Mouse (Mus musculus) bone marrow macrophage, adult 2 months (primary cell): ENCODE data around the gene Ckap2l. TPM values are rescaled to one million over a fixed set of nuclear protein-coding genes. Genes with fewer than 3 reads are reported as not detected.

Experiments used
- H3K27ac ChIP-seq: 2 replicates; pipeline ENCODE4 v1.5.1; 2012; ENCODE audit warnings: low read depth, low read length; ENCODE audit not compliant: insufficient read depth
- H3K4me1 ChIP-seq: 2 replicates; pipeline ENCODE4 v1.6.1; 2012; ENCODE audit warnings: low read length; ENCODE audit not compliant: control insufficient read depth, insufficient read depth
- H3K4me3 ChIP-seq: 2 replicates; pipeline ENCODE4 v1.5.1; 2012; ENCODE audit warnings: mild to moderate bottlenecking, low read length, moderate library complexity; ENCODE audit not compliant: insufficient read depth
- CTCF ChIP-seq: IDR thresholded peaks from 2 replicates; pipeline ENCODE4 v1.5.1; 2012; ENCODE audit warnings: low read depth, mild to moderate bottlenecking, low read length, moderate library complexity
- POLR2A ChIP-seq: IDR thresholded peaks from 2 replicates; pipeline ENCODE4 v1.6.1; 2012; ENCODE audit warnings: mild to moderate bottlenecking, low read depth, low read length, borderline replicate concordance
- polyA plus RNA-seq: library from polyadenylated mRNA; stranded (reverse); fragments of >200 nt; gene quantifications from 2 replicates; pipeline ENCODE4 v1.2.4, GENCODE M21; 2012; ENCODE audit not compliant: missing spikeins, insufficient read depth, insufficient read length

Gene Ckap2l
- polyA plus RNA-seq, 1 experiment = 24.5 TPM

GRCm38 (mm10) chr2:129314880-129315279 is 17.9 kb upstream of the Ckap2l start:
- peaks cover 44% of the 10 kb centered on the region for H3K4me1 ChIP-seq
- no peak overlapping the region for H3K4me3 ChIP-seq

DNA sequence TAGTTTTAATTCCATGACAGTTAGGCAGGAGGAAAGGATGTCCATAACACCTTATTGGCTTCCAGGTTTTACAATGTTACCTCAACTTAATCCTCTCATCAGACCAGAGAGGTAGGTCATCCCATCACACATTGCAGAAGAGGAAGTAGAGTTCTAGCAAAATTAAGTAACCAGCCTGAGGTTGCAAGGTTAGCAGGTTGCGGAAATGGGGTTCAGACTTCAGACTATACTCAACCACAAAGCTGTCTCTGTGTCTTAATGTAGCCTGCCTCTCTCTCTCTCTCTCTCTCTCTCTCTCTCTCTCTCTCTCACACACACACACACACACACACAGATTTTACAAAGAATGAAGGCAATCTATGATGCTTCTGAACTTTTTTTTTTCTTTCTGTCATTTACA is 16.9 kb upstream of the Ckap2l start:
- H3K4me3 ChIP-seq = no peak overlapping the region
- peaks cover 43% of the 10 kb centered on the region for H3K4me1 ChIP-seq
- TF ChIP-seq POLR2A = no peak
- TF ChIP-seq CTCF = no peak
- no peak overlapping the region for H3K27ac ChIP-seq

More at GRCm38 (mm10) chr2:129314880-129315279, 17.9 kb upstream of the Ckap2l start:
- H3K27ac ChIP-seq = no peak overlapping the region
- TF ChIP-seq POLR2A (no peak), CTCF (no peak)

GRCm38 (mm10) chr2:129309836-129310235 is 12.8 kb upstream of the Ckap2l start, which contains the start of gene Il1a:
Gene Il1a, minus strand, starts transcription at chr2:129309972.
- no peak for TF ChIP-seq POLR2A
- no peak for TF ChIP-seq CTCF
- H3K27ac ChIP-seq = peak within 1 kb of the TSS; percentile 48

DNA sequence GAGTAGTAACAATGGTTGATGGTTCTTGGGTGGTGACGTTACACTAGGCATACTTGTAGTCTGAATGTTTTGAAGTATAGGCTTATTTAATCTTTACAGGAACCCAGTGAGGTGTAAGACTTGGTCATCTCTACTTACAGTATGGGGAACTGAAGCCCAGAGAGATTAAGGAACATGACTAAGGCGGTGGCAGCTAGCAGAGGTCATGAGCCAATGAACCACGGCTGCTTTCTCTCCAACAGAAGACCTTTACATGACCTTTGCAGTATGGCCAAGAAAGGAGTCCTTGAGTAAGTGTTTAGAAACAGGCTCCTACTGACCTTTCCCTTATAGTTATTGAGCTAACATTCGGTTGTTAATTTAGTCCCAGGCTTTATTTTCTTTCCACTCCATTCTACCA is 9.0 kb upstream of the Ckap2l start:
- H3K4me1 ChIP-seq = peaks cover 26% of the 10 kb centered on the region
- no peak overlapping the region for H3K27ac ChIP-seq
- TF ChIP-seq POLR2A = no peak
- TF ChIP-seq CTCF = no peak
- H3K4me3 ChIP-seq = no peak overlapping the region

More at GRCm38 (mm10) chr2:129309836-129310235, 12.8 kb upstream of the Ckap2l start, which contains the start of gene Il1a:
- Histone ChIP-seq H3K4me1 (peaks cover 38% of the 10 kb centered on the region), H3K4me3 (no peak within 1 kb of the TSS)

DNA sequence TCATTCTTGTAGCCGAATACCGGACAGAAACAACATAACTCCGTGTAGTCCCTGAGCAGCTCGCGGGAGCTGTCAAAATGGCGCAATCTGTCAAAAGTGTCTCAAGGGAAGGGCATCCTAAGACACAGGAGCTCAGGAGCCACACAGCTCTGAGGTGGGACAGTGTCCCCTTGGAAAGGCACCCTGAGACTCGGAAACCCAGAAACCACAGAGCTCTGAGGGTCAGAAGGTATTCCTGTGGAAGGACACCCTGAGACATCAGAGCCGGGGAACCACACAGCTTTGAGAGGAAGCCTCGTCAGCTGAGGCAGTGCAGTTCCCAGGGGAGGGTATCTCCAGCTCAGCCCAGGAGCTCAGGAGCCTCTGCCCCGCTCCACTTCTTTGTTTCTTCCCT is 574 bp upstream of the Ckap2l start:
- Histone ChIP-seq H3K4me3 (peak overlapping the region; percentile 77), H3K4me1 (peaks cover 4% of the 10 kb centered on the region; the same call in 1 of the 2 replicates), H3K27ac (peak overlapping the region; percentile 79)
- no peak for TF ChIP-seq CTCF
- TF ChIP-seq POLR2A = no peak

- Histone ChIP-seq H3K4me3 (peak overlapping the region; percentile 90), H3K27ac (no peak overlapping the region), H3K4me1 (peaks cover 4% of the 10 kb centered on the region; the same call in 1 of the 2 replicates)
- TF ChIP-seq POLR2A (no peak), CTCF (no peak)
Measured at GRCm38 (mm10) chr2:129296086-129296485, 926 bp downstream of the Ckap2l start.

GRCm38 (mm10) chr2:129295075-129295474 is 1.9 kb downstream of the Ckap2l start:
- Histone ChIP-seq H3K27ac (no peak overlapping the region), H3K4me3 (no peak overlapping the region), H3K4me1 (peaks cover 4% of the 10 kb centered on the region; the same call in 1 of the 2 replicates)
- TF ChIP-seq CTCF = no peak
- TF ChIP-seq POLR2A = no peak

- Histone ChIP-seq H3K27ac (no peak overlapping the region), H3K4me3 (no peak overlapping the region), H3K4me1 (no peaks in the 10 kb centered on the region)
- TF ChIP-seq POLR2A (no peak), CTCF (no peak)
Measured at GRCm38 (mm10) chr2:129273823-129274222, 23.2 kb downstream of the Ckap2l start.

GRCm38 (mm10) chr2:129270621-129271020 is 26.4 kb downstream of the Ckap2l start:
- Histone ChIP-seq H3K27ac (no peak overlapping the region), H3K4me3 (no peak overlapping the region), H3K4me1 (no peaks in the 10 kb centered on the region)
- TF ChIP-seq POLR2A = no peak
- no peak for TF ChIP-seq CTCF

DNA sequence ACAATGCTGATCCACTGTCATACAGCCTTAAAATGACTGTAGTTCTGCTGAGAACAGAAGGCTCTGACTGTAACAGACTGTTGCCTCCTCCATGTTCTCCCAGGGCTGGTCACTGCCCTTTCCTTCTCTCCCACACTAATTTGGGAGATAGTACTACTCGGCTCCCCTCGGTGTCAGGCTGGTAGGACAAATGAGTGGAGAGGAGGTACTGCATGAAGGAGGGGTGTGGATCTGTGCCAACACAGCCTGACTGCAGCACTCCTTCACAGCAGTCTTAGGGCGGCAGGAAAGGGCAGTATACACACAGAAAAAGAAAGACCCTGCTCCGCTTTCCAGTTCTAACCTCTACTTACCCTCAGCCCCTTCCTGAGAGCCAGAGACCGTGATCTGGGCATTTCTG is 27.0 kb downstream of the Ckap2l start:
- TF ChIP-seq CTCF (no peak), POLR2A (no peak)
- Histone ChIP-seq H3K4me3 (no peak overlapping the region), H3K27ac (no peak overlapping the region)

GRCm38 (mm10) chr2:129269161-129269643 is 27.8 kb downstream of the Ckap2l start:
- H3K4me1 ChIP-seq = peaks cover 2% of the 10 kb centered on the region
- TF ChIP-seq POLR2A (no peak), CTCF (no peak)
- no peak overlapping the region for H3K4me3 ChIP-seq
- no peak overlapping the region for H3K27ac ChIP-seq

More for the DNA sequence above, 27.0 kb downstream of the Ckap2l start:
- no peaks in the 10 kb centered on the region for H3K4me1 ChIP-seq
